Mouse (Mus musculus) granulocyte monocyte progenitor cell, adult 5-6 weeks (primary cell): ENCODE results near the gene Nwd2. TPM values are rescaled to one million over a fixed set of nuclear protein-coding genes. Genes with fewer than 3 reads are reported as not detected.

ENCODE experiments used
- ATAC-seq: replicated peaks from 2 replicates; pipeline ENCODE4 v1.8.0; 2016; ENCODE audit warnings: mild to moderate bottlenecking, moderate TSS enrichment, inconsistent platforms; ENCODE audit not compliant: poor library complexity, severe bottlenecking
- total RNA-seq, 2 experiments: library from RNA; stranded (forward) in 1 of 2; stranded (reverse) in 1 of 2; fragments of 200-712, 200-1000 nt in 1 of 2; fragments of >200 nt in 1 of 2; fragmentation: Nextera tagmentation in 1 of 2; gene quantifications; 2 replicates each; pipeline ENCODE4 v1.2.3; 2014 to 2017

The Nwd2 gene
- total RNA-seq, 2 experiments from 2014 or later, result not detected

DNA sequence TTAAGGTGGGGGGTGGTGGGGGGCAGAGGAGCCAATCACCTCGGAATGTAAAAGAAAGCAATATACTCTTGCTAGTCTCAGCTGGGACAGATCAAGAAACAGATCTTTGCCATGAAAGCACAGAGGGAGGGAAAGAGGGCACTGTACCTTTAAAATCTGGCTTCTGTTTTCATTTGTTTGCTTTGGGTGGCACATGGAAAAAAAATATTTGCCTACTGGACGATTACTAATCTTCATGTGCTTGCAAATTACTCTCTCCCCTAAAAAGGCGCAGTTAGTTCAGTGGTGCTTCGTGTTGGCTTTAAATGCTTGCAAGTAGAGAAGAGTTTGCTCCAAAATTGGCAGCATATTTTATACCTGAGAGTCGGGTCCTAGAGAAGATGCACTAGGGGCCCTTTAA, 177.0 kb downstream of the Nwd2 start:
- no peak for ATAC-seq

GRCm38 (mm10) chr5:63827006-63827405, 178.1 kb downstream of the Nwd2 start:
- ATAC-seq, result peak; percentile 73

DNA sequence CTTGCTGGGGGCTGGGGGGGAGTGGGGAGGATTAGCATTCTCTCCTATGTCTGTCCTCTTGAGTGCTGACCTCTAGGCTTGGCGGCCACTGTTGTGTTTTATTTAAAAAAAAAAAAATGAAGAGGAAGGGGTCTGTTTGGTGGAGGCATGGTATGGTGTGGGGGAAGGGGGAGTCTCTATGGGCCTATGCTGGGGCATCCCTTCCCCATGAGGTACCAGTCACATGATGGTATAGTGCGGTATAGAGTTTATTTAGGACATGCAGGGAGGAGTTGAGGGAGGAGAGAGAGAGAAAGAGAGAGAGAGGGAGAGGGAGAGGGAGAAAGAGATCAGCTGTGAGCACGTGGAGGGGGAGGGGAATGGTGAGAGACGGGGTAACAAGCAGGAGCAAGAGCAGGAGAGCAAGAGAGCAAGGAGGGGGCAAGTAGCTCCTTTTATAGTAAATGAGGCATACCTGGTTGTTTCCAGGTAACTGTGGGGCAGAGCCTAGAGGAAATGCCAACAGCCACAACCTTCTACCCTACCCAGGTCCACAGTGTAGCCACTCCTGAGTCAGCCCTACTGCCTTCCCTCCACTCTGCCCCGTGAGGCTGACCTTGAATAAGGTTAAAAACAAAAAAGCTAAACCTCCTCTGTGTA, 178.6 kb downstream of the Nwd2 start:
- no peak for ATAC-seq

DNA sequence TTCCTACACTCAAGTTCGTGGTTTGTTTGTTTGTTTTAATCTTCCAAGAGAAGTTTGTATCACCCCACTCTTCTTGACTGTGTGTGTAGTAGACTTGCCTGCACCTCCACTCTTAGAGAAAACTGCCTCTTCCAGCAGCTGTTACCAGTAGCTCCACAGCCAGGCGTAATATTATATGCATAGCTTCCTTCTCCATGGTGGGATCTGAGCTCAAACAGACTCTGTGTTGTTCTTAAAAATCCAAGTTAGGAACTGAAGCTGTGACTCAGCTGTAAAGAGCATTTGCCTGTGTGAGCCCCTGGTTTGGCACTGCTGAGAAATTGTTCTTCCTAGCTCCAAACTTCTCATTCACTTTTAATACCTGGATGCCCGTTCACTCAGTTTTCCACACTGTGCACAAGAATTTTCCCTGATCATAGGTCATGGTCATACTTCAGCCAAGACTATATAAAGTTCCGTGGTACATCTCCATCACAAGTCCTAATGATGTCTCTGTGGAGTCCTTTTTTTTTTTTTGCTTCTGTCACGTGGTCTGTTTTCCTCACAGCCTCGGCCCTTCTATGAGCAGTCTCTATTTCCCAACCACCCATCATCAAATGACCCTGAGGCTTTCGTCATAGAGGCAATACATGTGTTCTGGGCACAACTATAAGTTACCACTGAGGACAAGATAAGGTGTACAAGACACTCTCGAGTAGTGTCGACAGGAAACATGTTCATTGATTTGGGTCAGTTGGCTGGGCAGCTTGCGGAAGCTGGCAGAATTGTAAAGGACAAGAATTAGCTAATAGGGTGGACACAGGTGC, 179.7 kb downstream of the Nwd2 start:
- ATAC-seq, result peak; percentile 44

GRCm38 (mm10) chr5:63831054-63831453, 182.2 kb downstream of the Nwd2 start:
- ATAC-seq, result peak; percentile 69

DNA sequence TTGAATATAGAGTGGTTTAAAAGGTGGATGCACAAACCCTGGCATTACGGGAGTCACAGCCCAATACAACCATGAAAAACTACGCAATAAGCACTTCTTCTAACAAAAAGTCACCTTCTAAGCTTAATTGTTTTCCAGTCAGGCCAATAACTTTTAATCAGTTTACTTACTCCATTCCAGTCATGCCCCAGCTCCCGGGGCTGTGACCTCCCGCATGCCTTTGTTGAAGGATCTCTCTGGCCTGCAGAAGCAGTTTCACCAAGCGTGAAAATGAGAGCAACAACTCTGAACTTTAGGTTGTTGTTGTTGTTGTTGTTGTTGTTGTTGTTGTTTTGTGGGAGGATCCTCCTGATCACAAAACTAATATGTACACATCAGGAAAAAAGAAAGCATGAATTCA, 185.1 kb downstream of the Nwd2 start:
- ATAC-seq, result no peak

- ATAC-seq, result no peak
These were observed 185.5 kb downstream of the Nwd2 start for GRCm38 (mm10) chr5:63834435-63834834.

GRCm38 (mm10) chr5:63837115-63837514, 188.2 kb downstream of the Nwd2 start:
- peak; percentile 89 for ATAC-seq

DNA sequence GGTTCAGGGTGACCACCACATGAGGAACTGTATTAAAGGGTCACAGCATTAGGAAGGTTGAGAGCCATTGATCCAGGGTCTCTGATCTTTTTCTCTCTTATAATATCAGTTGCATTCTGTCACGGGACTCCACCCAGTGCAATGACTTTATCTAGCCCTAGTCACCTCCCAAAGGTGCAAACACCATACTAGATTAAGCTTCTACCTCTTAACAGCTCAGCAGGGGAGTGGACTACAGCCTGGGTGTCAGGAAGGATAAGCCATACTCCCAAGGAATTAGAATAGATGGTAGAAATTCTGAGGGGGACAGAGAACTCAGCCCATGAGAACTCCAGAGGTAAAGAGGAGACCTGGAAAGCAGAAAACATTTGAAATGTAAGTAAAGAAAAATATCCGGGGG, 188.9 kb downstream of the Nwd2 start:
- no peak for ATAC-seq

DNA sequence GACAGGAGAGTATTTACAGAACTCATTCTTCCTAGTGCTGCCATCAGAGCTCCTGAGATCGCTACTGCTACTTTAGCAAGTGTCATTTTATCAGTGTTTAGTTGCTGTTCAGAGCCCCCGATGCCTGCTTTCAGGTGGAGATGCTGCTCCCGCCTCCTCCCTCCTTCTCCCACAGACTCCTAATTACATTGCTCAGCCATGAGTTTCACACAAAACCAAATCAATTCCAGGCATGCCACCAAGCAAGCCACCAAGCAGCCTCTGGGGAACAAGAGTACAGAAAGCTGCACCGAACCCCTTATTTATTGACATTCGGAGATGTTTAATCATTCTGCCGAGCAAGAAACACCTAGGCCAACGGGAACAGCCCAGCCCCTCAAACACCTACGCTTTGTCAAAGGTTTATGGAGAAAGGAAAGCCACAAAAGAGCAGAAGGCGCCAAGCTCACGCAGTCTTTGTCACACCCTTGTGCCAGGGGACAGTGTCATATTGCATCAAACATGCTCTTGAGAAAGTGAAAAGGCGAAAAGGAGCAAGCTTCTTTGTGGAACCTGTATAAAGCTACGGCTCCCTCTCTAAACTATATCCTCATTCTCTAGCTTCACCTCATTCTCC, 191.0 kb downstream of the Nwd2 start:
- ATAC-seq, result no peak

GRCm38 (mm10) chr5:63847080-63847479, 198.2 kb downstream of the Nwd2 start:
- no peak for ATAC-seq

DNA sequence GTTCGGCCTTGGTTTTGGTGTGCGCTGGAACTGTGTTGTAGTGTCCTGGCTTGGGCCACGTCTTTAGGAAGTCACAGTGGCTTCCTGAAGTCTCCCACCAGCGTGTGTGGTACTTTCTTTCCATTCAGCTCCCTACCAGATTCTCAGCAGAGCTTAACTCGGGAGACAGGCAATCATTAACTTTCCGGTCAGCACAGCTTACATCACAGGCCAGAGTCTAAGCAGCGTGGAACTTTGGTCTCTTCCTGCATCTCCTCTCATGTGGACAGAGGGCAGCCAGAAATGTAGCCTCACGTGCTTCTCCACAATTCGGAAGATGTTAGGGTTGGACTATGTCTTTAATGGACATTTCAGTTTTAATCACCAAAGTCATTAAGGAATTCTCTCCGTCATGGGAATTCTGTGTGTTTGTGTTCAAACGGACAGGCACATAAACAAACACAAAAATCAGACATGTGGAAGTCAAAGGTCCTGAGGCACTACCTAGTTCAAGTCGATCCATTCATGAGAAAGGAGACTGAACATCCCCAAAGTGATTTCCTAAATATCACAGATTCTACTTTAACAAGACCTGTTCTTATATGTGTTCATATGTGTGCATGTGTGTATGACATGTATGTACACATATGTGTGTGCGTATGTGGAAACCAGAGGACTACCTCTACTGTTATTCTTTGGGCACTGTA, 198.8 kb downstream of the Nwd2 start:
- ATAC-seq, result no peak

- peak; percentile 79 for ATAC-seq
These were observed 210.0 kb downstream of the Nwd2 start for GRCm38 (mm10) chr5:63858901-63859300.

Other genes starting within 250 kb of the Nwd2 start
- gene 0610040J01Rik, start 163.3 kb downstream of the Nwd2 start, total RNA-seq (2014; fragmentation: Nextera tagmentation), result 7.8 and 13.1 TPM in 2 replicates
- gene 0610040J01Rik, start 163.3 kb downstream of the Nwd2 start, total RNA-seq (2017), result 4.7 and 5.6 TPM in 2 replicates